Mouse (Mus musculus) gastrocnemius, postnatal 14 days (tissue): ENCODE measurements at regions not wholly inside any gene's neighbourhood (a gene's known extent, or its start where the extent isn't known, plus 50 kb on each side); places are given as distances from the start of the nearest gene placed in this dataset.

Experiments used
- DNase-seq: peaks from one replicate; pipeline ENCODE4 v3.0.0; 2021; ENCODE audit warnings: mixed read lengths
- intact Hi-C: fragments of 180-260 bp; cut with DNase I; formaldehyde crosslinking; loops from one replicate; pipeline ENCODE4 v1.15.1; 2025; ENCODE audit warnings: low total_unique reads

GRCm38 (mm10) chr3:102386091-102386490 is 83.6 kb upstream of the Ngf start:
- DNase-seq = no peak
- intact Hi-C loops = no loop called here

- intact Hi-C loops = no loop called here
- no peak for DNase-seq
Observed at GRCm38 (mm10) chr3:102384596-102384995, 85.1 kb upstream of the Ngf start.

GRCm38 (mm10) chr3:102383671-102384070 is 86.0 kb upstream of the Ngf start:
- intact Hi-C loops = no loop called here

GRCm38 (mm10) chr3:102381683-102382082 is 88.0 kb upstream of the Ngf start:
- intact Hi-C loops = no loop called here
- no peak for DNase-seq

More at GRCm38 (mm10) chr3:102383671-102384070, 86.0 kb upstream of the Ngf start:
- DNase-seq = no peak

- intact Hi-C loops = no loop called here
- no peak for DNase-seq
Observed at GRCm38 (mm10) chr3:102374381-102375060, 95.2 kb upstream of the Ngf start.

DNA sequence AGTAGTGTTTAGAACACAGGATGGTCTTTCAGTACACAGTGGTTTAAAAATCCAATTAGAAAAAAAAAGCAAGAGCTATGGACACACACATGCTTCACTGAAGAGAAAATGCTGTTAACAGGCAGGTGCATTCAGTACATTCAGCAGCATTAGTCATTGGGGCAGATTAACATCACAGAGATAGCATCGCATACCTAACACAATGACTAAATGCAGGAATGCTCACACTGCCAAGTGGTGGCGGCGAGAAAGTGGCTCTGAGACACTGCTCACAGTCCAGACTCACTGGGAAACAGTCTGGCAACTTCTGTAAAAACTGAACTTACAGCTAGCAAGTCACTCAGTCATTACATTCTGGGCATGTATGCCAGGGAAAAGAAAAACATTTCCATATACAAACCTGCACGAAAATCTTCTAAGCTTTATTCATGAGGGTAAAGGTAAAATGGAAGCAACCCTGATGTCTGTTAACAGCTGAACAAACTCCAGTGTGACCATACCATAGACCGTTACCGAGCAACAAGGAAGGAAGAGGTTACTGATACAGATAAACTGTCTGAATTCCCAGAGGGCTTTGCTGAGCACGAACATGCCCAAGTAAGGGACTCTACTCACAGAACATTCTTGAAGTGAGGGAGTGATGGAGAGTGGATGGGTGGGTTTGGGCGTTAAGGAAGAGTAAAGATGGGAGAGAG is 97.4 kb upstream of the Ngf start:
- intact Hi-C loops = no loop called here

GRCm38 (mm10) chr3:102366188-102366587 is 103.5 kb upstream of the Ngf start:
- intact Hi-C loops = no loop called here
- peak; percentile 13 for DNase-seq

More for the DNA sequence above, 97.4 kb upstream of the Ngf start:
- DNase-seq = no peak

- DNase-seq = no peak
- intact Hi-C loops = no loop called here
Observed at GRCm38 (mm10) chr3:102364326-102364935, 105.3 kb upstream of the Ngf start.

DNA sequence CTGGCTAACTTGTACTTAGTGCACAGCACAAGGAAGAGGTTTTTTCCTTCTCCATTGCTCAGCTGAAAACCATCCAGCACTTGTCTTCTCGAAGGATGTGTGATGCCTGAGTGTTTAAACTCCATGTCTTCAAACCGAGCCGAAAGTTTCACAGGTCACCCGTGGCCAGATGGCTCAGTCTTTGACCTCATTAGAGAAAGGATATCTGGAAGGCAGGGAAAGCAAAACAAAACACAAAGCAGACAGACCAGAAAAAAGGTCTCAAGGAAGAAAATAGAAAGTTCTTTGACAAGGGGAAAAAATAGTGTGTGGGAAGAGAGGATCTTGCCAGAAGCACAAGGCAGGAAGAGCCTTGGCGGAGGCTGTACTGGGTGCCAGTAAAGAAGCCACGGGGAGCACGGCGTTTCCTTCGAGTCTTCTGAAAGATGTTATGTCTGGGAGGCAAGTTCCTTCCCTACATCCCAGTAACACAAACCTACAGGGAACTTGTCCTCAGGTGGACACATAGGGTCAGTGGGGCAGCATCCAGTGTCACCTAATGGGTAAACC is 108.9 kb upstream of the Ngf start:
- DNase-seq = no peak
- intact Hi-C loops = no loop called here

GRCm38 (mm10) chr3:102358801-102359200 is 110.9 kb upstream of the Ngf start:
- no peak for DNase-seq
- intact Hi-C loops = no loop called here

DNA sequence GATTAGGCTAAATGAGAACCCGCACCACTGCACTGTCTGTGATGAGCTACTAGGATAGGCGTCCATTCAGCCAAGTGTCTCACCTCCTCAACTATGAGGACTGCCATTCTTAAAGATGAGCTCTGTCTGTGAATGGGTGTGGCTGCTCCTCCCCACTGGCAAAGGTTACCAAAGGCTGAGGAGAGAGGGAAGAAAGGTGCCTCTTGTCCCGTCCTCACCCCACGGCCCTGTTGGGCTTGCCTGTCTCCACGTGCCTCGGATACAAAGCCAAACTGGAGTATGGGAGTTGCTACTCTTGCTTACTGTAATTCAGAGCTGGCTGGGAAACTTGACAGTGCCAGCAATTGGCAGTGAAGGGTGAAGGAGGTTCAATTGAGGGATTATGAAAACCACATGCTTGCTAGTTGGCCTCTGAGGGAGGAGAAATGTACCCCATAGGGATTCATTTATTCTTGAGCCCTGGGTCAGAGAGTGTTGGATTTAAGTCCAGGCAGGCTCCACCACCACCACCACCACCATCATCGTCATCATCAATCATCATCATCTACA is 112.6 kb upstream of the Ngf start:
- no peak for DNase-seq
- intact Hi-C loops = no loop called here

DNA sequence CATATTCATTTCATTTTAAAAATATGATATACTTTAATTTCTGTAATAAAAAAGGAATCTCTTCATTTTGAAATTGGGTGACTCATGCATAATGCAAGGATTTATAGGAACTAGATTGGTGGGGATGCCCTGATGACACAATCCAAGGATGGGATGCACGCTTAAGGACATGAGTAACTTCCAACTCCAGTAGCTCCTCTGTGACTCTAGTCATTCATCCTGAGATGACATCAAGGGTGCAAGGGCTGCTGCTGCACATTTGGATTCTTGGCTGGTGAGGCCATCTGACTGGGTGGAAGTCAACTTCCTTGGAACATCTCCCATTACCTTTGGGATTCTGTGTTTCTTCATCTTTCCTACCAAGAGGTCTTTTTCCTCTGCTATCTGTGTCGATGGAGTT is 114.4 kb upstream of the Ngf start:
- intact Hi-C loops = no loop called here

DNA sequence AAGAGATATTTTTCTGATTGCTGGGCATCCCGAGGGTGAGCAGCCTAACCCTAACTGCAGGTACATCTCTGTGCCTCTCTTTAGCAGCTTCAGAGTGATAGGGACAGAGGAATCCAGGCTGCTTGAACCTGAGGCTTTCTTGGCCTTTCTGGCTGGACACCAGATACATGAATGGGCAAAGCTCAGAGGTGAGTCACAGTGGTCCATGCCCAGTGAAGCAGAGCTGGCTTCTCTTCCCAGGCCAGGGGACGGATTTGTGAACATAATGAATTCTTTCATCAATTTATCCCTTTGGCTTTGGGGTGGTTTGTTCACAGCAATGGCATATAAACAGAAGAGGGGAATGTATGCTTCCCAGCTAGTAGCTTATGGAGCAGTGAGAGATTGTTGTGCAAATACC is 114.9 kb upstream of the Ngf start:
- DNase-seq = no peak
- intact Hi-C loops = no loop called here

More for the DNA sequence above, 114.4 kb upstream of the Ngf start:
- no peak for DNase-seq

- DNase-seq = no peak
- intact Hi-C loops = no loop called here
Observed at GRCm38 (mm10) chr3:102353277-102353900, 116.3 kb upstream of the Ngf start.

DNA sequence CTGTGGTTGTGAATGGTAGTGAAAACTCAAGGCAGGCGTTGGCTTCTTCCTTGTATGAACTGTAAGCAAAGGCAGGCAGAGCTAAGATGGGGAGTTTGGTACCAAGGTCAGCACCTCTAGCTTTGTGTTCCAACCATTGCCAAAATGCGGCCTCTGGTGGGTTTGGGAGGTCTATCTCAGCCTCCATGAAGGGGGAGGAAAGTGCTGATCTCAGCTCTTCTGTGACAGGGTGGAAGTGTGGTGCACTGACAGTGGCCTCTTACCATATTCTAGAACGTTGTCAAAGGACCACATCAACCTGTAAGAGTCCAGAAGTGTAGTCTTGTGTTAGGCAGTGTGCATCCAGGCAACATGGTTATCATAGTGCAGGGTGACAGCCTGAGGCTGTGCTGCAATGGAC is 123.6 kb upstream of the Ngf start:
- intact Hi-C loops = no loop called here
- no peak for DNase-seq

GRCm38 (mm10) chr3:102345291-102345690 is 124.4 kb upstream of the Ngf start:
- intact Hi-C loops = no loop called here

DNA sequence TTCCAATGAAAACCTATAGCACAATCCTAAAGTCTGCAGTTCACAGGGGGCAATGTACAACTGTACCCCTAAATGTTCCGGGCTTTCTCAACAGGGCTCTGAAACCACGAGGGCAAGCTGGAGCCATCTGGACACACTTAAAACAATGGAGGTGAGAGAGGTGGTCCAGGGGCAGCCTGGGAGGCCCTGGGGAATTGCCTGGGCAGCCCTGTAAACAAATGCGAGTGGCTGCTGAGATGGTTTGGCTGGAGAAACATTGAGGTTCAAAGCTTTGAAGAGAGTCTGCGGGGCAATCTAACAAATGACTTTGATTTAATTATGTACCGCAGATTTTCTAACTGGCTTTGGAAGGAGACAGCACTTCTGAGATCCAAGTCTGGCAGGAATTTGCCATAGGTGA is 129.0 kb upstream of the Ngf start:
- intact Hi-C loops = no loop called here
- no peak for DNase-seq

More at GRCm38 (mm10) chr3:102345291-102345690, 124.4 kb upstream of the Ngf start:
- no peak for DNase-seq

- no peak for DNase-seq
- intact Hi-C loops = loop anchor here (10.0 kb wide), 1 partner anchor 467 kb away; no protein-coding TSS in a partner anchor
Observed at GRCm38 (mm10) chr3:102337881-102338280, 131.8 kb upstream of the Ngf start.

GRCm38 (mm10) chr3:102336184-102336583 is 131.7 kb upstream of the Vangl1 start:
- intact Hi-C loops = loop anchor here (10.0 kb wide), 1 partner anchor 469 kb away; no protein-coding TSS in a partner anchor
- no peak for DNase-seq

GRCm38 (mm10) chr3:102335146-102335545 is 130.7 kb upstream of the Vangl1 start:
- intact Hi-C loops = loop anchor here (10.0 kb wide), 1 partner anchor 470 kb away; no protein-coding TSS in a partner anchor
- peak; percentile 39 for DNase-seq
